Mouse (Mus musculus) stomach, embryonic 14.5 days (tissue): Measurements from ENCODE around the gene Krit1. TPM values are rescaled to one million over a fixed set of nuclear protein-coding genes. Genes with fewer than 3 reads are reported as not detected.
"Not testable (repeated sequence)": the region's sequence is repeated elsewhere in the genome, so short reads cannot be mapped to it uniquely, and the experiment has no call there.

Experiments
- ATAC-seq: fragments of 200-750 bp; cut with Nextera tagmentation; 2 replicates; pipeline ENCODE4 v1.8.0; 2017; ENCODE audit warnings: low read depth, moderate TSS enrichment; ENCODE audit not compliant: insufficient number of reproducible peaks, insufficient read depth, low FRiP score
- H3K27ac ChIP-seq: fragments of 300-500 bp; sonication (generic); 2 replicates; pipeline ENCODE4 v1.5.1; 2014; ENCODE audit warnings: mild to moderate bottlenecking, low read length, moderate library complexity, mixed read lengths
- H3K27me3 ChIP-seq: fragments of 300-500 bp; sonication (generic); 2 replicates; pipeline ENCODE4 v1.6.1; 2014; ENCODE audit warnings: low read length, control low read depth, mixed read lengths; ENCODE audit not compliant: control insufficient read depth, insufficient read depth
- H3K36me3 ChIP-seq: fragments of 300-500 bp; sonication (generic); 2 replicates; pipeline ENCODE4 v1.6.1; 2014; ENCODE audit warnings: mild to moderate bottlenecking, control low read depth, low read length, moderate library complexity, mixed read lengths; ENCODE audit not compliant: control insufficient read depth, insufficient read depth
- H3K4me1 ChIP-seq: fragments of 300-500 bp; sonication (generic); 2 replicates; pipeline ENCODE4 v1.6.1; 2014; ENCODE audit warnings: low read length, control low read depth, mixed read lengths; ENCODE audit not compliant: control insufficient read depth, insufficient read depth
- H3K4me2 ChIP-seq: fragments of 300-500 bp; sonication (generic); replicated peaks from 2 replicates; pipeline ENCODE4 v1.6.1; 2014; ENCODE audit warnings: low read depth, low read length, control low read depth
- H3K4me3 ChIP-seq: fragments of 300-500 bp; sonication (generic); 2 replicates; pipeline ENCODE4 v1.5.1; 2014; ENCODE audit warnings: low read depth, low read length, control low read depth
- H3K9ac ChIP-seq: fragments of 300-500 bp; sonication (generic); replicated peaks from 2 replicates; pipeline ENCODE4 v1.6.1; 2014; ENCODE audit warnings: low read depth, mild to moderate bottlenecking, control low read depth, low read length, moderate library complexity, mixed read lengths
- H3K9me3 ChIP-seq: fragments of 300-500 bp; sonication (generic); 2 replicates; pipeline ENCODE4 v1.6.1; 2016; ENCODE audit warnings: low read depth, low read length, control low read depth; ENCODE audit not compliant: control insufficient read depth
- WGBS: fragments of 180-500 bp; shearing (Covaris S2); extraction: QIAGEN DNeasy Blood & Tissue Kit; methylation state at CpG from one replicate; pipeline ENCODE4 v1.1.7; 2014; 5-methylcytosine and 5-hydroxymethylcytosine counted together
- polyA plus RNA-seq: library from polyadenylated mRNA; unstranded; fragments of >200 nt; fragmentation: Nextera tagmentation; extraction: Ambion mirVana; gene quantifications from 2 replicates; pipeline ENCODE4 v1.2.1, GENCODE M21; 2014

Gene Krit1
- polyA plus RNA-seq, 1 experiment from 2014 or later, result 48.9 TPM

- no peak for ATAC-seq
Measured at GRCm38 (mm10) chr5:3845026-3845425, 42.0 kb downstream of the Krit1 start, which contains the start of gene Lrrd1. Gene Lrrd1, plus strand, starts transcription at chr5:3845173.

DNA sequence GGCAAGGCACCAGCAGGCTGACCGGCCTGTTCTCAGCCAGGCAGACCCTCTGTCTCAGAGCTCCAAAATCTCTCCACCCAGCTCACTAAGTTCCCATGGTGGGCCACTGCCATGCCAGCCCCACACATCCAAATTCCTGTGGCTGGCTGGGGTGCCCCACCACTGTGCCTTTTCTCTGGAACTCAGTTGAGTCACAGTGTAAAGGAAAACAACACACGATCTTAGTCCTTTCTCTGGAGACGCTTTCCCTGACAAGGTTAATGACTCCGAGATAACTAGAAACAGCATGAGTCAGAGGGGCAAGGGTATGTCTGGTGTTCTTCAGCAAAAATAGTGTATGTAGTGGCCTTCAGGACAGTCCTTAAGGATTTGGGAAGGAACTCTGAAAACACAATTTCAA lies 67.2 kb downstream of the Krit1 start:
- H3K4me2 ChIP-seq, result no peak overlapping the region
- H3K36me3 ChIP-seq, result no peaks in the 10 kb centered on the region
- H3K9me3 ChIP-seq, result no peaks in the 10 kb centered on the region
- H3K27ac ChIP-seq, result no peak overlapping the region
- H3K4me3 ChIP-seq, result no peak overlapping the region
- no peak overlapping the region for H3K9ac ChIP-seq
- no peaks in the 10 kb centered on the region for H3K27me3 ChIP-seq
- no peak for ATAC-seq
- WGBS, result 68% methylated on average over 4 of the region's 4 CpGs
- H3K4me1 ChIP-seq, result no peaks in the 10 kb centered on the region

More at GRCm38 (mm10) chr5:3845026-3845425, 42.0 kb downstream of the Krit1 start, which contains the start of gene Lrrd1:
- Histone ChIP-seq H3K27me3 (no peaks in the 10 kb centered on the region), H3K9me3 (no peaks in the 10 kb centered on the region), H3K36me3 (no peaks in the 10 kb centered on the region), H3K4me3 (peak within 1 kb of the TSS; percentile 23), H3K4me1 (no peaks in the 10 kb centered on the region), H3K27ac (no peak within 1 kb of the TSS), H3K4me2 (peak within 1 kb of the TSS; percentile 45), H3K9ac (no peak within 1 kb of the TSS)
- WGBS, result 5% methylated on average over 24 of the region's 24 CpGs

DNA sequence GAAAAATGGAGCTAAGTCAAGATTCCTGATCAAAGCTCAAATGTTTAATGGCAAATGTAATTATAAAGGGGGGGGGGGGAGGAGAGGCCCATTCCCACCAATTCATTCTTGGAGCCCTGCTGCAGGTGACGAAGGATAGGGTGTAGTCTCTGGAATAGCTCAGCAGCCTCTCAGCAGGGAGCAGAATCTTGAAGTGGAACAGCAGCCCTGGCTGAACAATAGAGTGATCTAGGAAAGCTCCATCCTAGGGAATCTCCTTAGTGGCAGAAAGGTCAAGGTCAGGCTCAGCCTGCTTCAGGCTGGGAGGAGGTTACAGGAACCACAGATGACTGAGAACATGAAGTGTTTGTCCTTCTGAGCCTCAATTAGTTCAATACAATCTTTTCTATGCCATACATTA lies 69.4 kb downstream of the Krit1 start:
- no peaks in the 10 kb centered on the region for H3K4me1 ChIP-seq
- ATAC-seq, result no peak
- WGBS, result 84% methylated on average over 1 of the region's 1 CpGs
- no peak overlapping the region for H3K4me2 ChIP-seq
- H3K4me3 ChIP-seq, result no peak overlapping the region
- H3K27me3 ChIP-seq, result no peaks in the 10 kb centered on the region
- no peaks in the 10 kb centered on the region for H3K36me3 ChIP-seq
- no peak overlapping the region for H3K9ac ChIP-seq
- H3K9me3 ChIP-seq, result no peaks in the 10 kb centered on the region
- H3K27ac ChIP-seq, result no peak overlapping the region

DNA sequence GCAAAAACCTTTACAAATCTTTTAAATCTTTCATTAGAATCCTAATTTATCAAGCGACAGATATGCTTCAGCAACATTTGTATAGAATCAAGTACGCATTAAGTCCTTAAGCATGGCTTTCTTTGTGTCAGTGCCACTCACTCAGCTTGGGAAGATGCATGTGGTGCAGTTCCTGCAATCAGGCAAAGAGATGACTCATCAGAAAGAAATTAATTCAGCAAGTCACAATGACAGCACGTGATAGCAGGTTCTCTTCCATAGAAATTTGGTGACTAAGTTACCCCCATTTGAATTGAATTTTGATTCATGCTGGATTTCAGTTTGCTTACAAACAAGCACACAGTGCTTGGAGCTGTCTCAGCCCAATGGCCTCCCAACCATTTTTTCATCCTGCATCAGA lies 70.5 kb downstream of the Krit1 start:
- no peaks in the 10 kb centered on the region for H3K9me3 ChIP-seq
- no peak overlapping the region for H3K27ac ChIP-seq
- no peak overlapping the region for H3K4me3 ChIP-seq
- no peak overlapping the region for H3K9ac ChIP-seq
- H3K4me1 ChIP-seq, result no peaks in the 10 kb centered on the region
- 78% methylated on average over 3 of the region's 3 CpGs for WGBS
- no peak overlapping the region for H3K4me2 ChIP-seq
- no peak for ATAC-seq
- no peaks in the 10 kb centered on the region for H3K27me3 ChIP-seq
- H3K36me3 ChIP-seq, result no peaks in the 10 kb centered on the region

DNA sequence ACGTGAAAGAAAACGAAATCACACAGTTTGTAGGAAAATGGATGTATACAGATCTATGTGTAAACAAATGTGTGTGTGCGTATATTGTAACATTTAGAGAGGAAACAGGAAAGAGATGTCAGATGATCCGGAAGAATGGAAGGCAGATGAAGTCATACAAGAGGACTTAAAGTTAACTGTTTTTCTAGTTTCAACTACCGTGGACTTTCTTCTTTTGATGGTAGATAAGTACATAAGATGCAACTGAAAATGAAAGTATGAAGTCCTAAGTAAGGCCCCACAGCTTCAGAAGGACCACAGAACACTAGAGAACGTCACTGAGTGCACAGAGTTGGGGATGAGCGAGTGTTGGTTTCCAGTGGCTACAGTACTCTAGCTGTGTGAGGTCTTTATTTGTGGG lies 83.9 kb downstream of the Krit1 start:
- not testable (repeated sequence) for H3K9ac ChIP-seq, H3K27ac ChIP-seq, H3K4me2 ChIP-seq, H3K27me3 ChIP-seq, H3K4me3 ChIP-seq, H3K9me3 ChIP-seq, H3K4me1 ChIP-seq, H3K36me3 ChIP-seq, ATAC-seq
- 86% methylated on average over 7 of the region's 7 CpGs for WGBS

- H3K27ac ChIP-seq, result no peak overlapping the region
- no peak overlapping the region for H3K4me3 ChIP-seq
- H3K9ac ChIP-seq, result no peak overlapping the region
- no peaks in the 10 kb centered on the region for H3K27me3 ChIP-seq
- no peak for ATAC-seq
- H3K4me1 ChIP-seq, result 0 out of 2 replicates have a peak, but pooled peaks cover 3% of the 10 kb centered on the region
- H3K4me2 ChIP-seq, result no peak overlapping the region
- H3K9me3 ChIP-seq, result no peaks in the 10 kb centered on the region
- H3K36me3 ChIP-seq, result no peaks in the 10 kb centered on the region
Measured at GRCm38 (mm10) chr5:3889201-3889600, 86.2 kb downstream of the Krit1 start.

GRCm38 (mm10) chr5:3893459-3894293 lies 90.7 kb downstream of the Krit1 start, which contains the start of gene Mterf1a:
Gene Mterf1a, minus strand, starts transcription at chr5:3893933.
- peak; percentile 99 for ATAC-seq
- Histone ChIP-seq H3K4me2 (peak within 1 kb of the TSS; percentile 62), H3K4me3 (peak within 1 kb of the TSS; percentile 41)
- WGBS, result under 1% methylated on average over 8 of the region's 47 CpGs
- H3K27me3 ChIP-seq, H3K4me1 ChIP-seq, H3K27ac ChIP-seq, H3K36me3 ChIP-seq, H3K9ac ChIP-seq, H3K9me3 ChIP-seq: not testable (repeated sequence)

DNA sequence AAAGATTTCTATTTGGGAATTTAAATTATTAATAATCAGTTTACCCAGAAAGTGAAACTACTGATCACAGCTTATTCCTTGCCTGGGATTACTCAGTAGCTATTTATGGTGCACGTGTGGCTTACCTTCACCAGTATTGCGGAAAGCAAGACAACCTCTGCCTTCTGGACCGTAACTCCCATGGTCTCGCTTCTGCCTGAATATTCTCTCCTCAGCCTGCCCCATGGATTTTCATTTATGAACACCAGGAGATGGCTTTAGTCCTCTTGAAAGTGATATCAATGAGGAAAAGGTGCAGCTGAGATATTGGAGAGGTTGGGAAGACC lies 91.3 kb downstream of the Krit1 start:
- 95% methylated on average over 4 of the region's 4 CpGs for WGBS
- not testable (repeated sequence) for ATAC-seq, H3K4me3 ChIP-seq, H3K9me3 ChIP-seq, H3K4me1 ChIP-seq, H3K36me3 ChIP-seq, H3K9ac ChIP-seq, H3K4me2 ChIP-seq, H3K27me3 ChIP-seq, H3K27ac ChIP-seq
